Mouse (Mus musculus) leukemia stem cell, adult 10-12 weeks (primary cell): ENCODE measurements around the gene Inpp4a. TPM values are rescaled to one million over a fixed set of nuclear protein-coding genes. Genes with fewer than 3 reads are reported as not detected.

Experiments
- polyA plus RNA-seq: library from polyadenylated mRNA; stranded (reverse); fragments of >175 nt; gene quantifications from 2 replicates; pipeline ENCODE4 v1.2.3, GENCODE M21; 2012; ENCODE audit warnings: low replicate concordance

Gene Inpp4a
- 3.0 and 12.5 TPM in 2 replicates for polyA plus RNA-seq

GRCm38 (mm10) chr1:37299540-37300491 lies at the start of gene Inpp4a:
Gene Inpp4a (plus strand): TSS chr1:37299865.

DNA sequence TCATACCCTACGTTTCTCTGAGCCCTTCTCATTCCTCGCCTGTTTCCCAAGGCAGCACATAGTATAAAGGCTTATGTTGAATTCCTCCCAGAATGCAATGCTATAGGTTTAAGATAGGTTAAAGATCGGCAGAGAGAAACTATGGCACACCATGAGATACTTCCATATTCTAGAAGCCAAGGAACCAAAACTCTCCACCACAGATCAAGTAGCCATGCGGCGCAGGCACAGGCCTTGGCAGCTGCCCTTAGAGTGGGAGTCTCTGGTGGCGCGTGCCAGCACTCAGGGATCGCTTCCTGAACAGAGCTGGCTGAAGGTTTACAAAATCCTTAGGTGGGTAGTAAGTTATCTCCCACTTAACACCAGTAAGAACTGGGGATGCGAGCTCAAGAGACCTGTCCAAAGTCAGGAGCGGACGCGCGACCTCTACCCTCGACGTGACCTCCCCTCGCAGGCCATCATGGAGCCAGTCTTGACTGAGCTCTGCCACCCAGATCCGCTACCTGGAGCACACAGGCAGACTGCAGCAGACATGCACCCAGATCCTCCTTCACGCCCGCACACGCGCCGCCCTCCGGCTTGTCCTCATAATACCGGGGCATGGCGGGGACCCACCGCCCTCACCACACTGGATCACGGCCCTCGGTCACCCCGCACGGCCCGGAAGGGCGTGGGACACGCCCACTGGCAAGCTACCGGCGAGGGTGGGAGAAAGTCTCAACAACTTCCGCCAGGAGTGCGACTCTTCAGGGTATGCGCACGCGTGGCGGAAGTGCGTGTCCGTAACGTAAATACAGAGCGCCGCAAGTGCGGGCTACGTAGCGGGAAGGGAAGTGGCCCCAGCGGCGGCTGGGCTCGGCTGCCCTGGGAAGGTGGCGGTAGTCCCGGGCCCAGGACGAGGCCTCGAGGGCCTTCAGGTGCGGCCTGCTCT lies 130.0 kb downstream of the Inpp4a start, which contains the start of the genes Coa5 and Unc50:
TSS of gene Coa5 (minus strand) at position 738 of the 931 bp plus-strand sequence.
TSS of gene Unc50 (plus strand) at position 774 of the 931 bp plus-strand sequence.

Other genes starting within 250 kb of the Inpp4a start
- gene Cnga3, start 85.4 kb upstream of the Inpp4a start, polyA plus RNA-seq: not detected in 2 replicates
- 6.1 and 13.9 TPM in 2 replicates for gene Coa5, start 130.2 kb downstream of the Inpp4a start, polyA plus RNA-seq
- gene Unc50, start 130.3 kb downstream of the Inpp4a start, polyA plus RNA-seq: 34.2 and 48.1 TPM in 2 replicates
- gene Mgat4a, start 241.2 kb downstream of the Inpp4a start, polyA plus RNA-seq: 1.1 and 3.8 TPM in 2 replicates